Mouse (Mus musculus): ENCODE results near the gene Cabp2. TPM values are rescaled to one million over a fixed set of nuclear protein-coding genes. Genes with fewer than 3 reads are reported as not detected.
"Not testable (repeated sequence)": the region's sequence is repeated elsewhere in the genome, so short reads cannot be mapped to it uniquely, and the experiment has no call there.

Cabp2 gene
- polyA plus RNA-seq, 1 experiment from 2014 or later: not detected

DNA sequence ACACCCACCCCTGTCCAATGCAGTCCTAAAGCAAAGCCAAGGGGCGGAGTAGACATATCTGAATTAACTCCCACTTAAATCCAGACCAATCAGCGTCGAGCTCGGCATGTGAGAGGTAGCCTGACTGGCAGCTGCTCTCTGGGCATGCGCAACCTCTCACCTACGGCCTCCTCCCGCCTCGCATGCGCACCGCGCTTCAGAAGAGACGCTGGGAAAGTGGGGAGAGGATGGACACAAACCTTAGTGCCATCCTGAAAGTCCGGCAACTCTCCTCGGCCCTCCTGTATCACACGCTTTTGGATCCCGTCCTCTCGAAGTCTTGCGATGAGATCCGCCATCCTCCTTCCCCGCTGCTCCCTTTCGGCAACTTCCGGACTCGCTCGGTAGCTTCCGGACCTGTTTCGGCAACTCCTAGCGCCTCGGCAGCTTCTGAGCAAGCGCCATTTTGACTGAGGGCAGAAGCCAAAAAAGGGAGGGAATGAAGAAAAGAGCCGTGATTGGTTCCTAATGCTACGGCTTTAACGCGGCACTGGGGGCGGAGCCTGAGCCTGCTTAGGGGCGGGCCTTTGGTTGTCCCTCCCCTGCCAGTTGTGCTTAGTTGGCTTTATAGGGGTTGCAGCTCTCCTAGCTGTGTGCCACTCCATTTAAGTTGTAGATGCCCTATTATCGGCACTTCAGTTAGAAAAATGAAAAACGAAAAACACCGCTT is 39.9 kb downstream of the Cabp2 start:
- Histone ChIP-seq H3K27ac (ENCODE audit: low read depth, low read length) (peak overlapping the region; percentile 91), H3K9ac (ENCODE audit: low read depth, low read length) (peak overlapping the region; percentile 74), H3K4me1 (ENCODE audit: control insufficient read depth, insufficient read depth, low read depth, low read length) (peaks cover 9% of the 10 kb centered on the region), H3K9me3 (ENCODE audit: control insufficient read depth, low read length) (no peaks in the 10 kb centered on the region), H3K4me2 (ENCODE audit: low read length) (peak overlapping the region; percentile 56), H3K4me3 (ENCODE audit: low read length) (peak overlapping the region; percentile 60), H3K27me3 (replicated peaks; ENCODE audit: control insufficient read depth, insufficient read depth, low read length) (no peaks in the 10 kb centered on the region), H3K36me3 (ENCODE audit: control insufficient read depth, insufficient read depth, low read length) (peaks cover 3% of the 10 kb centered on the region; the same call in 1 of the 2 replicates)
- peak; percentile 86 for ATAC-seq
- 1% methylated on average over 38 of the region's 38 CpGs for WGBS

- not testable (repeated sequence) for H3K27ac ChIP-seq (ENCODE audit: low read depth, low read length); H3K36me3 ChIP-seq (ENCODE audit: control insufficient read depth, insufficient read depth, low read length); H3K9ac ChIP-seq (ENCODE audit: low read depth, low read length); H3K27me3 ChIP-seq (replicated peaks; ENCODE audit: control insufficient read depth, insufficient read depth, low read length); ATAC-seq; H3K9me3 ChIP-seq (ENCODE audit: control insufficient read depth, low read length); H3K4me3 ChIP-seq (ENCODE audit: low read length)
- Histone ChIP-seq H3K4me1 (ENCODE audit: control insufficient read depth, insufficient read depth, low read depth, low read length) (peaks cover 13% of the 10 kb centered on the region), H3K4me2 (ENCODE audit: low read length) (peak overlapping the region; percentile 56)
- WGBS: 57% methylated on average over 6 of the region's 6 CpGs
Measured at GRCm38 (mm10) chr19:4121896-4122295, 40.5 kb downstream of the Cabp2 start.

GRCm38 (mm10) chr19:4122411-4123370 is 41.3 kb downstream of the Cabp2 start:
- no peak for ATAC-seq
- Histone ChIP-seq H3K36me3 (ENCODE audit: control insufficient read depth, insufficient read depth, low read length) (peaks cover 3% of the 10 kb centered on the region; the same call in 1 of the 2 replicates), H3K27me3 (replicated peaks; ENCODE audit: control insufficient read depth, insufficient read depth, low read length) (no peaks in the 10 kb centered on the region), H3K4me1 (ENCODE audit: control insufficient read depth, insufficient read depth, low read depth, low read length) (peaks cover 19% of the 10 kb centered on the region), H3K9ac (ENCODE audit: low read depth, low read length) (no peak overlapping the region), H3K4me3 (ENCODE audit: low read length) (no peak overlapping the region), H3K4me2 (ENCODE audit: low read length) (no peak overlapping the region), H3K27ac (ENCODE audit: low read depth, low read length) (no peak overlapping the region), H3K9me3 (ENCODE audit: control insufficient read depth, low read length) (no peaks in the 10 kb centered on the region)
- WGBS: 84% methylated on average over 7 of the region's 7 CpGs

- no peaks in the 10 kb centered on the region for H3K27me3 ChIP-seq (replicated peaks; ENCODE audit: control insufficient read depth, insufficient read depth, low read length)
- H3K9me3 ChIP-seq (ENCODE audit: control insufficient read depth, low read length): no peaks in the 10 kb centered on the region
- H3K4me3 ChIP-seq (ENCODE audit: low read length): no peak overlapping the region
- no peak overlapping the region for H3K4me2 ChIP-seq (ENCODE audit: low read length)
- 85% methylated on average over 4 of the region's 4 CpGs for WGBS
- no peak overlapping the region for H3K27ac ChIP-seq (ENCODE audit: low read depth, low read length)
- ATAC-seq: no peak
- H3K36me3 ChIP-seq (ENCODE audit: control insufficient read depth, insufficient read depth, low read length): peaks cover 8% of the 10 kb centered on the region
- H3K9ac ChIP-seq (ENCODE audit: low read depth, low read length): no peak overlapping the region
- H3K4me1 ChIP-seq (ENCODE audit: control insufficient read depth, insufficient read depth, low read depth, low read length): peaks cover 19% of the 10 kb centered on the region
Measured at GRCm38 (mm10) chr19:4124432-4124831, 43.1 kb downstream of the Cabp2 start.

- Histone ChIP-seq H3K27ac (ENCODE audit: low read depth, low read length) (peak overlapping the region; percentile 54), H3K9ac (ENCODE audit: low read depth, low read length) (peak overlapping the region; percentile 93)
Measured at GRCm38 (mm10) chr19:4125268-4125667, 43.9 kb downstream of the Cabp2 start.

DNA sequence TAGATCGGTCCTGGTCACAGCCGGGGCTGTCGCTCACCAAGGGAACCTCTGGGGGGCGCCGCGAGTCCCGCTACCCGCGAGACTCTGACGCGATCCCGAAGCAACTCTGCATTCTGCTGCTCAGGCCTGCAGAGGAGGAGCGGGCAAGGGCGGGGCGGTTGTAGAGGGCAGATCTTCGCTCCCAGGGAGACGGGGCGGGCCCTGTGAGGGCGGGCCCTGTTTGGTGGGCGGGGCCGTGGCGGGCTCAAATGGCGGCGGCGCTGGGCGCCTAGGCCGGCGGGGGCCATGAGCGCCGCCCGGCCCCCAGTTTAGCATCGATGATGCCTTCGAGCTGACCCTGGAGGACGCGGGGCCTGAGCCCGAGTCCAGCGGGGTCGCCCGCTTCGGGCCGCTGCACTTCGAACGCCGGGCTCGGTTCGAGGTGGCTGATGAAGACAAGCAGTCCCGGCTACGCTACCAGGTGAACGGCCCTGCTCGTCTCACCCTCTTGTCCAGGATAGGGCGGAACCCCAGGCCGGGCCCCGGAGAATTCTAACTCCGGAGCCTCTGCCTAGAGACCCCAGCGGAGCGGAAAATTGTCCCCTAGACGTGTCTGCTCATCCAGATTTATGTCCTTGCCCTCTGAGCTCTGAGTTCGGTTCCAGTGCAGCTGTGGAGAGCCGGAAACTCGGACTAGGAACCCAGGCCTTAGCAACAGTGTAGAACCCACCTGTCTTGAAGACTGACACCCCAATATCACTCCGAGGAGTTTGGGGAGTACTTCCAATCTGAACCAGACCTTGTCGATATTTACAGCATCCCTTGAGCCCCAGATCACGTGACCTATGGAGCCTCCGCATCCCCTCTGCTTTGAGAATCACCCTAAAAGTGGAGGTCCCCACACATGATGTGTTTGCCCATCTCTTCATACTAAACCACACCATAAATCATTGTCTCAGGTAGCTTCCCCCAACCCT is 44.6 kb downstream of the Cabp2 start, which contains the start of gene Aip:
Aip (minus strand) TSS at position 118 of the 956 bp plus-strand sequence.
- H3K4me1 ChIP-seq (ENCODE audit: control insufficient read depth, insufficient read depth, low read depth, low read length): peaks cover 9% of the 10 kb centered on the region
- no peaks in the 10 kb centered on the region for H3K9me3 ChIP-seq (ENCODE audit: control insufficient read depth, low read length)
- H3K27me3 ChIP-seq (replicated peaks; ENCODE audit: control insufficient read depth, insufficient read depth, low read length): no peaks in the 10 kb centered on the region
- peak within 1 kb of the TSS; percentile 85 for H3K4me3 ChIP-seq (ENCODE audit: low read length)
- peaks cover 17% of the 10 kb centered on the region for H3K36me3 ChIP-seq (ENCODE audit: control insufficient read depth, insufficient read depth, low read length)
- H3K4me2 ChIP-seq (ENCODE audit: low read length): peak within 1 kb of the TSS; percentile 67
- peak; percentile 93 for ATAC-seq
- WGBS: under 1% methylated on average over 49 of the region's 64 CpGs
- peak within 1 kb of the TSS; percentile 93 for H3K9ac ChIP-seq (ENCODE audit: low read depth, low read length)
- H3K27ac ChIP-seq (ENCODE audit: low read depth, low read length): peak within 1 kb of the TSS; percentile 77

More at GRCm38 (mm10) chr19:4125268-4125667, 43.9 kb downstream of the Cabp2 start:
- peaks cover 15% of the 10 kb centered on the region for H3K36me3 ChIP-seq (ENCODE audit: control insufficient read depth, insufficient read depth, low read length)
- peaks cover 16% of the 10 kb centered on the region for H3K4me1 ChIP-seq (ENCODE audit: control insufficient read depth, insufficient read depth, low read depth, low read length)
- 21% methylated on average over 2 of the region's 4 CpGs for WGBS
- H3K4me2 ChIP-seq (ENCODE audit: low read length): peak overlapping the region; percentile 67
- peak; percentile 31 for ATAC-seq
- not testable (repeated sequence) for H3K9me3 ChIP-seq (ENCODE audit: control insufficient read depth, low read length); H3K27me3 ChIP-seq (replicated peaks; ENCODE audit: control insufficient read depth, insufficient read depth, low read length)
- H3K4me3 ChIP-seq (ENCODE audit: low read length): peak overlapping the region; percentile 85

DNA sequence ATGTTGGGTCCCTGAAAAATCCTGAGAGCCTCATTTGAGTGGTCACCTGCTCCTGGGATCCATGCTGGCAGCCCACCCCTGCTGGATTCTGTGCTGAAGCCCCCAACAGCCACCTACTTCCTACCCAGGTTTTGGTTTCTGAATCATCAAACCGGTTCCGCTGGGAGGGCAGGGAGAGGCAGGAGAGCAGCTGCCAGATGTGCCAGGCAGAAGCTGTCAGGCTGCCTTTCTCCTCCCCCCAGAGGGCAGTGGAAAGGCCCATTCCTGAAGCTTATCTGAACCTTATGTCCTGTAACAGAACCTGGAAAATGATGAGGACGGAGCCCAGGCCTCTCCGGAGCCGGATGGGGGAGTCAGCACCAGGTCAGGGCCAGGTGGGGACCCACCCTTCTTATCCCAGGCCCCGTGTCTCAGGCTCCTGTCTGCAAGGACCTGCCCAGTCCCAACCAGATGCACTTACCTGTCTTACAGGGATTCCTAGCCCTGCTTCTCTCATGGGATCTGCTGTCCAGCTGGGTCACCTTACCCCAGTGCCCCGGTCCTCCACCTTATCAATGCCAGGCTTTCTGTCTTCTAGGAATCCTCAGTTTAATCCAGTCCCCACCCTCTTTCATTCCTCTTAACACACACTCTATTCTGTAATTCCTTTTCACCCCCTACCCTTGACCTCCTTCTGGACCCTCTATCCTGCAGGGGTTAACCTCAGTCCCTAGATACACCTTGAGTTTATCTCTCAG is 45.5 kb downstream of the Cabp2 start:
- Histone ChIP-seq H3K4me1 (ENCODE audit: control insufficient read depth, insufficient read depth, low read depth, low read length) (peaks cover 9% of the 10 kb centered on the region), H3K4me2 (ENCODE audit: low read length) (peak overlapping the region; percentile 67), H3K36me3 (ENCODE audit: control insufficient read depth, insufficient read depth, low read length) (peaks cover 24% of the 10 kb centered on the region), H3K27ac (ENCODE audit: low read depth, low read length) (no peak overlapping the region), H3K27me3 (replicated peaks; ENCODE audit: control insufficient read depth, insufficient read depth, low read length) (no peaks in the 10 kb centered on the region), H3K9me3 (ENCODE audit: control insufficient read depth, low read length) (no peaks in the 10 kb centered on the region), H3K9ac (ENCODE audit: low read depth, low read length) (peak overlapping the region; percentile 93), H3K4me3 (ENCODE audit: low read length) (peak overlapping the region; percentile 85)
- WGBS: 70% methylated on average over 7 of the region's 7 CpGs
- no peak for ATAC-seq

DNA sequence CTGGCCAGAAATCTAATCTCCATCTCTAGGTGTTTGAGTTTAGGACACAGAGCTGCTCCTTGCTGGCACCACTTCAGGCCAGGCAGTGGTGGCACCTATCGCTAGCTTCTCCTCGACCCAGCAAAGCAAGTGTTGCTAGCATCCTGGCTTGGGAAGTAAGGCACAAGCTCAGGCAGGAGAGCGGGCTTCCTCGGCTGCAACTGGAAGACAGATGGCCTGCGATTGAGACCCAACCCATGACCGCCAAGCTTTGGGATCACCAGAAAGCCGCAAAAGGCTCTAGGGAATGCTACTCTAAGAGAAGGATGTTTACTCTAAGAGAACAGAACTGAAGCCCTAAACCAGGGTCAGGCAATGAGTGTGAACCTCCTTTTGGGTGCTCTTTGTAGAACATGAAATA is 48.1 kb downstream of the Cabp2 start:
- Histone ChIP-seq H3K9ac (ENCODE audit: low read depth, low read length) (no peak overlapping the region), H3K4me1 (ENCODE audit: control insufficient read depth, insufficient read depth, low read depth, low read length) (peaks cover 9% of the 10 kb centered on the region), H3K36me3 (ENCODE audit: control insufficient read depth, insufficient read depth, low read length) (peaks cover 31% of the 10 kb centered on the region), H3K4me2 (ENCODE audit: low read length) (no peak overlapping the region), H3K4me3 (ENCODE audit: low read length) (no peak overlapping the region), H3K27ac (ENCODE audit: low read depth, low read length) (no peak overlapping the region), H3K9me3 (ENCODE audit: control insufficient read depth, low read length) (no peaks in the 10 kb centered on the region), H3K27me3 (replicated peaks; ENCODE audit: control insufficient read depth, insufficient read depth, low read length) (no peaks in the 10 kb centered on the region)
- 95% methylated on average over 7 of the region's 7 CpGs for WGBS
- no peak for ATAC-seq
